Mouse (Mus musculus) bone marrow macrophage, adult 2 months (primary cell): ENCODE measurements around the gene Cdc26. TPM values are rescaled to one million over a fixed set of nuclear protein-coding genes. Genes with fewer than 3 reads are reported as not detected.

Experiments
- H3K27ac ChIP-seq: 2 replicates; pipeline ENCODE4 v1.5.1; 2012; ENCODE audit warnings: low read depth, low read length; ENCODE audit not compliant: insufficient read depth
- H3K4me1 ChIP-seq: 2 replicates; pipeline ENCODE4 v1.6.1; 2012; ENCODE audit warnings: low read length; ENCODE audit not compliant: control insufficient read depth, insufficient read depth
- H3K4me3 ChIP-seq: 2 replicates; pipeline ENCODE4 v1.5.1; 2012; ENCODE audit warnings: mild to moderate bottlenecking, low read length, moderate library complexity; ENCODE audit not compliant: insufficient read depth
- CTCF ChIP-seq: IDR thresholded peaks from 2 replicates; pipeline ENCODE4 v1.5.1; 2012; ENCODE audit warnings: low read depth, mild to moderate bottlenecking, low read length, moderate library complexity
- POLR2A ChIP-seq: IDR thresholded peaks from 2 replicates; pipeline ENCODE4 v1.6.1; 2012; ENCODE audit warnings: mild to moderate bottlenecking, low read depth, low read length, borderline replicate concordance
- polyA plus RNA-seq: library from polyadenylated mRNA; stranded (reverse); fragments of >200 nt; gene quantifications from 2 replicates; pipeline ENCODE4 v1.2.4, GENCODE M21; 2012; ENCODE audit not compliant: missing spikeins, insufficient read depth, insufficient read length

Cdc26 gene
- polyA plus RNA-seq, 1 experiment: 54.8 TPM

- TF ChIP-seq POLR2A: no peak
- TF ChIP-seq CTCF: no peak
- H3K27ac ChIP-seq: no peak overlapping the region
These were observed 22.2 kb upstream of the Cdc26 start for GRCm38 (mm10) chr4:62430678-62431077.

GRCm38 (mm10) chr4:62429616-62430015, 21.2 kb upstream of the Cdc26 start:
- Histone ChIP-seq H3K4me3 (no peak overlapping the region), H3K4me1 (peaks cover 11% of the 10 kb centered on the region), H3K27ac (no peak overlapping the region)
- no peak for TF ChIP-seq POLR2A
- TF ChIP-seq CTCF: no peak

More at GRCm38 (mm10) chr4:62430678-62431077, 22.2 kb upstream of the Cdc26 start:
- H3K4me1 ChIP-seq: peaks cover 13% of the 10 kb centered on the region
- H3K4me3 ChIP-seq: no peak overlapping the region

GRCm38 (mm10) chr4:62427978-62428758, 19.7 kb upstream of the Cdc26 start:
- no peak for TF ChIP-seq CTCF
- TF ChIP-seq POLR2A: no peak
- H3K4me3 ChIP-seq: no peak overlapping the region
- peaks cover 2% of the 10 kb centered on the region; the same call in 1 of the 2 replicates for H3K4me1 ChIP-seq
- no peak overlapping the region for H3K27ac ChIP-seq

GRCm38 (mm10) chr4:62425891-62426290, 17.4 kb upstream of the Cdc26 start:
- no peak for TF ChIP-seq POLR2A
- no peak for TF ChIP-seq CTCF
- Histone ChIP-seq H3K4me3 (no peak overlapping the region), H3K27ac (no peak overlapping the region), H3K4me1 (peaks cover 2% of the 10 kb centered on the region; the same call in 1 of the 2 replicates)

GRCm38 (mm10) chr4:62419091-62419490, 10.6 kb upstream of the Cdc26 start:
- Histone ChIP-seq H3K4me3 (no peak overlapping the region), H3K27ac (no peak overlapping the region), H3K4me1 (no peaks in the 10 kb centered on the region)
- no peak for TF ChIP-seq CTCF
- TF ChIP-seq POLR2A: no peak

- Histone ChIP-seq H3K4me3 (no peak overlapping the region), H3K27ac (no peak overlapping the region), H3K4me1 (no peaks in the 10 kb centered on the region)
- TF ChIP-seq POLR2A: no peak
- TF ChIP-seq CTCF: no peak
These were observed 10.0 kb upstream of the Cdc26 start for GRCm38 (mm10) chr4:62418448-62418847.

GRCm38 (mm10) chr4:62411606-62412005, 3.2 kb upstream of the Cdc26 start:
- H3K4me1 ChIP-seq: peaks cover 8% of the 10 kb centered on the region
- no peak overlapping the region for H3K4me3 ChIP-seq
- TF ChIP-seq CTCF: no peak
- no peak for TF ChIP-seq POLR2A
- H3K27ac ChIP-seq: no peak overlapping the region

- Histone ChIP-seq H3K4me3 (no peak overlapping the region), H3K27ac (no peak overlapping the region), H3K4me1 (peaks cover 10% of the 10 kb centered on the region)
- TF ChIP-seq POLR2A (no peak), CTCF (no peak)
These were observed 1.9 kb upstream of the Cdc26 start for GRCm38 (mm10) chr4:62410325-62410724.

GRCm38 (mm10) chr4:62409615-62410014, 1.2 kb upstream of the Cdc26 start:
- H3K4me1 ChIP-seq: peaks cover 10% of the 10 kb centered on the region
- peak overlapping the region; percentile 37 for H3K27ac ChIP-seq
- H3K4me3 ChIP-seq: peak overlapping the region; percentile 69
- TF ChIP-seq POLR2A: no peak
- no peak for TF ChIP-seq CTCF

- peak; percentile 35; the same call in 1 of the 2 replicates for TF ChIP-seq CTCF
- no peak for TF ChIP-seq POLR2A
- Histone ChIP-seq H3K27ac (peak overlapping the region; percentile 84), H3K4me1 (peaks cover 10% of the 10 kb centered on the region), H3K4me3 (peak overlapping the region; percentile 89)
These were observed 486 bp downstream of the Cdc26 start for GRCm38 (mm10) chr4:62407730-62408582.
